Mouse (Mus musculus) hindbrain, embryonic 13.5 days (tissue): Measurements from ENCODE around the gene Arsb. TPM values are rescaled to one million over a fixed set of nuclear protein-coding genes. Genes with fewer than 3 reads are reported as not detected.
"Not testable (repeated sequence)": the region's sequence is repeated elsewhere in the genome, so short reads cannot be mapped to it uniquely, and the experiment has no call there.

Experiments used
- ATAC-seq: fragments of 200-750 bp; cut with Nextera tagmentation; 2 replicates; pipeline ENCODE4 v1.8.0; 2017; ENCODE audit warnings: moderate TSS enrichment; ENCODE audit not compliant: low FRiP score
- H3K27ac ChIP-seq: fragments of 300-500 bp; sonication (generic); 2 replicates; pipeline ENCODE4 v1.5.1; 2015; ENCODE audit warnings: inconsistent platforms, mild to moderate bottlenecking, moderate library complexity
- H3K27me3 ChIP-seq: fragments of 300-500 bp; sonication (generic); 2 replicates; pipeline ENCODE4 v1.6.1; 2015; ENCODE audit warnings: mild to moderate bottlenecking, inconsistent platforms
- H3K36me3 ChIP-seq: fragments of 300-500 bp; sonication (generic); 2 replicates; pipeline ENCODE4 v1.6.1; 2015; ENCODE audit warnings: mild to moderate bottlenecking, inconsistent platforms
- H3K4me1 ChIP-seq: fragments of 300-500 bp; sonication (generic); replicated peaks from 2 replicates; pipeline ENCODE4 v1.6.1; 2015; ENCODE audit warnings: inconsistent platforms
- H3K4me2 ChIP-seq: fragments of 300-500 bp; sonication (generic); 2 replicates; pipeline ENCODE4 v1.6.1; 2015; ENCODE audit warnings: inconsistent platforms, mild to moderate bottlenecking, moderate library complexity
- H3K4me3 ChIP-seq: fragments of 300-500 bp; sonication (generic); 2 replicates; pipeline ENCODE4 v1.5.1; 2015; ENCODE audit warnings: mild to moderate bottlenecking, inconsistent platforms
- H3K9ac ChIP-seq: fragments of 300-500 bp; sonication (generic); 2 replicates; pipeline ENCODE4 v1.6.1; 2015; ENCODE audit warnings: mild to moderate bottlenecking, inconsistent platforms
- H3K9me3 ChIP-seq: fragments of 300-500 bp; sonication (generic); 2 replicates; pipeline ENCODE4 v1.6.1; 2016; ENCODE audit warnings: inconsistent platforms
- WGBS: fragments of 180-500 bp; shearing (Covaris S2); methylation state at CpG from one replicate; pipeline ENCODE4 v1.1.7; 2015; 5-methylcytosine and 5-hydroxymethylcytosine counted together
- polyA plus RNA-seq: library from polyadenylated mRNA; unstranded; fragments of >200 nt; fragmentation: Nextera tagmentation; extraction: Ambion mirVana; gene quantifications from 2 replicates; pipeline ENCODE4 v1.2.1, GENCODE M21; 2015

Arsb gene
- polyA plus RNA-seq, 1 experiment from 2014 or later: 6.1 TPM

GRCm38 (mm10) chr13:93797011-93797600 lies 25.7 kb downstream of the Arsb start:
- no peak for ATAC-seq
- no peak overlapping the region for H3K27ac ChIP-seq
- no peaks in the 10 kb centered on the region for H3K4me1 ChIP-seq
- H3K4me2 ChIP-seq: no peak overlapping the region
- H3K9ac ChIP-seq: no peak overlapping the region
- no peaks in the 10 kb centered on the region for H3K9me3 ChIP-seq
- no peak overlapping the region for H3K4me3 ChIP-seq
- no peaks in the 10 kb centered on the region for H3K36me3 ChIP-seq
- H3K27me3 ChIP-seq: no peaks in the 10 kb centered on the region
- WGBS: 77% methylated on average over 5 of the region's 5 CpGs

GRCm38 (mm10) chr13:93810311-93810710 lies 38.9 kb downstream of the Arsb start:
- not testable (repeated sequence) for H3K36me3 ChIP-seq, H3K27ac ChIP-seq, H3K9ac ChIP-seq, H3K27me3 ChIP-seq, ATAC-seq, H3K4me1 ChIP-seq, H3K9me3 ChIP-seq, H3K4me3 ChIP-seq, H3K4me2 ChIP-seq
- WGBS: 81% methylated on average over 2 of the region's 2 CpGs

DNA sequence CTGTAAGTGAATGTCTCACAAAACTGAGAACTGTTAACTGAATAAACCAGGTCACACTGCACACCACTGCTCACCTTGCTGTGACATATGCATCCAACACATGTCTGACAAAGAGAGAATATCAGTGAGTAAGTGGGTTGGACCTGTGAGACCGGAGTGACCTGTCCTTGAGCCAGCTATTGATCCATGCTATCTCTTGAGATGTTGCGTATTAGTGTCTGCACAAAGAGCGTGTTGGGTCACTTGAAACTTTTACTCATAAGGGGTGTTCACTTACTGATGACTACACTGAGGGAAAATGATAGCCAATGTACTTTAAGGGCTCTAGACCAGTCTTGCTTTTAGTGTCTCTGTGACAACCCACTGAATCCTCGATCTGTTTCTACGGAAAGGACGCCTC lies 42.7 kb downstream of the Arsb start:
- Histone ChIP-seq H3K36me3 (no peaks in the 10 kb centered on the region), H3K27ac (no peak overlapping the region), H3K4me1 (no peaks in the 10 kb centered on the region), H3K27me3 (peaks cover 3% of the 10 kb centered on the region; the same call in 1 of the 2 replicates), H3K4me2 (no peak overlapping the region), H3K9ac (no peak overlapping the region), H3K9me3 (no peaks in the 10 kb centered on the region), H3K4me3 (no peak overlapping the region)
- ATAC-seq: no peak
- WGBS: 92% methylated on average over 6 of the region's 6 CpGs

DNA sequence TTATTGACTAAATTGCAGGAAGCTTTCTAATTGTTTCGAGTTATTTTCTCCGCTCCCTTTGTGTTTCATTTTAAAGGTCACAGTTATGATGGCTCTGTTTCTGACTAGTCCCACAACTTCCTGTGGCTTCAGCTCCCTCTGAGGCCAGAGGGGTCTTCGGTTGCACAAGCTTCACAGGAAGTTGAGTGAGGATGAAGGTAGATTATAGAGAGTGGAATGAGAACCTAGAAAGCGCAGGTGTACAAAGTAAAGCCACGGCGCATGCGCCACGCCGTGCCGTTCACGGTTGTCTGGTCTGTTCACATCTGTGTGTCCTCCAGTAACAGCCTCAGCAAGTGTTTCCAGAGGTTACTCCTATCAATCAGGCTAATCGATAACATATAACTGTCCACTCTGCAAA lies 43.2 kb downstream of the Arsb start:
- peaks cover 3% of the 10 kb centered on the region; the same call in 1 of the 2 replicates for H3K27me3 ChIP-seq
- no peak overlapping the region for H3K4me2 ChIP-seq
- H3K4me1 ChIP-seq: no peaks in the 10 kb centered on the region
- no peak overlapping the region for H3K9ac ChIP-seq
- no peaks in the 10 kb centered on the region for H3K9me3 ChIP-seq
- no peak for ATAC-seq
- 94% methylated on average over 12 of the region's 12 CpGs for WGBS
- no peak overlapping the region for H3K4me3 ChIP-seq
- no peaks in the 10 kb centered on the region for H3K36me3 ChIP-seq
- H3K27ac ChIP-seq: no peak overlapping the region

- Histone ChIP-seq H3K4me1 (no peaks in the 10 kb centered on the region), H3K27me3 (peaks cover 3% of the 10 kb centered on the region; the same call in 1 of the 2 replicates), H3K27ac (no peak overlapping the region), H3K4me3 (no peak overlapping the region), H3K9me3 (no peaks in the 10 kb centered on the region), H3K4me2 (no peak overlapping the region), H3K9ac (no peak overlapping the region), H3K36me3 (no peaks in the 10 kb centered on the region)
- 75% methylated on average over 11 of the region's 11 CpGs for WGBS
- ATAC-seq: no peak
Observed at GRCm38 (mm10) chr13:93815128-93815527, 43.7 kb downstream of the Arsb start.

DNA sequence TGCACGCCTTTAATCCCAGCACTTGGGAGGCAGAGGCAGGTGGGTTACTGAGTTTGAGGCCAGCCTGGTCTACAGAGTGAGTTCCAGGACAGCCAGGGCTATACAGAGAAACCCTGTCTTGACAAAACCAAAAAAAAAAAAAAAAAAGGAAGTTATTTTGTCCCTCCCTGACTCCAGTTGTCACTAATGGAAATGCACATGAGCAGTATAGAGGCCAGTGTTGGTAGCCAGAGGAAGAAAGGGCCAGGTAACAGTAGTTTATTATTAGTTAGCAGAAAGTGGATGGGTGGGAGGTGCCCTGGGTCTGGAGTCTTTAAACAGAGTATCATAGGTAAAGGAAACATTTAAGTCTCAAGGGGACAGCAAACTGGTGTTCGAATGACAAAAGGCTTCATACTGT lies 44.7 kb downstream of the Arsb start:
- Histone ChIP-seq H3K9ac (no peak overlapping the region), H3K4me1 (no peaks in the 10 kb centered on the region), H3K9me3 (no peaks in the 10 kb centered on the region), H3K27me3 (peaks cover 3% of the 10 kb centered on the region; the same call in 1 of the 2 replicates), H3K27ac (no peak overlapping the region), H3K36me3 (no peaks in the 10 kb centered on the region), H3K4me2 (no peak overlapping the region), H3K4me3 (no peak overlapping the region)
- no peak for ATAC-seq
- 92% methylated on average over 2 of the region's 2 CpGs for WGBS

GRCm38 (mm10) chr13:93816688-93817331 lies 45.4 kb downstream of the Arsb start:
- WGBS: 57% methylated on average over 9 of the region's 9 CpGs
- no peak overlapping the region for H3K4me2 ChIP-seq

GRCm38 (mm10) chr13:93820173-93820572 lies 48.7 kb downstream of the Arsb start:
- no peak overlapping the region for H3K9ac ChIP-seq
- ATAC-seq: no peak
- no peaks in the 10 kb centered on the region for H3K4me1 ChIP-seq
- H3K27me3 ChIP-seq: peaks cover 3% of the 10 kb centered on the region; the same call in 1 of the 2 replicates
- H3K9me3 ChIP-seq: no peaks in the 10 kb centered on the region
- no peaks in the 10 kb centered on the region for H3K36me3 ChIP-seq
- no peak overlapping the region for H3K4me3 ChIP-seq
- H3K27ac ChIP-seq: no peak overlapping the region
- WGBS: 91% methylated on average over 4 of the region's 4 CpGs
- H3K4me2 ChIP-seq: no peak overlapping the region

More at GRCm38 (mm10) chr13:93816688-93817331, 45.4 kb downstream of the Arsb start:
- no peak overlapping the region for H3K9ac ChIP-seq
- no peaks in the 10 kb centered on the region for H3K9me3 ChIP-seq
- no peaks in the 10 kb centered on the region for H3K36me3 ChIP-seq
- ATAC-seq: no peak
- H3K27me3 ChIP-seq: peaks cover 3% of the 10 kb centered on the region; the same call in 1 of the 2 replicates
- H3K4me3 ChIP-seq: no peak overlapping the region
- H3K27ac ChIP-seq: no peak overlapping the region
- no peaks in the 10 kb centered on the region for H3K4me1 ChIP-seq

DNA sequence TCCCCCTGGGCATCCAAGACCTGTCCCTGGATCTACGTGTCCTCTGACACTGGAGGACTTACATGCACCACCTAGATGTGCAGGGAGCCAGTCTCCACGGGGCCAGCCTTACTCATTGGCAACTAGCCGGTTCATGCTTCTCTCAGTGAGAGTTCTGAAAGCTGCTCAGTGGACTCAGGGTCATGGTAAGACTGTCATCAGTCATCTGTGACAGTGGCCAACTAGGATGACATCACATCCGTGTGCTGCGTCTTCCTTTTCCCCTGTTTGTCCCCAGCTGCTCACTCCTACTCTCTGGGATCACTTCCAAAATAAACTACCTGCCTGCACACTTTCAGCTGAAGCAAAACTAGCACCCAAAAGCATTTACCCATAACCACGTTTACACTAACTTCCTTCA lies 50.6 kb downstream of the Arsb start:
- no peak overlapping the region for H3K4me3 ChIP-seq
- 72% methylated on average over 6 of the region's 6 CpGs for WGBS
- H3K27me3 ChIP-seq: no peaks in the 10 kb centered on the region
- no peaks in the 10 kb centered on the region for H3K9me3 ChIP-seq
- H3K36me3 ChIP-seq: no peaks in the 10 kb centered on the region
- no peak overlapping the region for H3K4me2 ChIP-seq
- H3K4me1 ChIP-seq: no peaks in the 10 kb centered on the region
- no peak for ATAC-seq
- no peak overlapping the region for H3K9ac ChIP-seq
- no peak overlapping the region for H3K27ac ChIP-seq

GRCm38 (mm10) chr13:93825792-93826558 lies 54.5 kb downstream of the Arsb start:
- Histone ChIP-seq H3K27ac (no peak overlapping the region), H3K4me2 (no peak overlapping the region), H3K4me3 (no peak overlapping the region), H3K27me3 (no peaks in the 10 kb centered on the region), H3K9ac (no peak overlapping the region), H3K9me3 (no peaks in the 10 kb centered on the region), H3K4me1 (no peaks in the 10 kb centered on the region), H3K36me3 (no peaks in the 10 kb centered on the region)
- WGBS: 87% methylated on average over 7 of the region's 7 CpGs
- no peak for ATAC-seq

- Histone ChIP-seq H3K4me2 (no peak overlapping the region), H3K9ac (no peak overlapping the region), H3K36me3 (no peaks in the 10 kb centered on the region), H3K9me3 (0 out of 2 replicates have a peak, but pooled peaks cover 3% of the 10 kb centered on the region), H3K27me3 (no peaks in the 10 kb centered on the region), H3K4me3 (no peak overlapping the region), H3K27ac (no peak overlapping the region), H3K4me1 (no peaks in the 10 kb centered on the region)
- no peak for ATAC-seq
- WGBS: 72% methylated on average over 2 of the region's 2 CpGs
Observed at GRCm38 (mm10) chr13:93827745-93828144, 56.3 kb downstream of the Arsb start.

- Histone ChIP-seq H3K36me3 (no peaks in the 10 kb centered on the region), H3K4me3 (no peak overlapping the region), H3K4me1 (no peaks in the 10 kb centered on the region), H3K27ac (no peak overlapping the region), H3K9ac (no peak overlapping the region), H3K4me2 (no peak overlapping the region), H3K27me3 (no peaks in the 10 kb centered on the region), H3K9me3 (peaks cover 6% of the 10 kb centered on the region; the same call in 1 of the 2 replicates)
- ATAC-seq: no peak
- 75% methylated on average over 2 of the region's 2 CpGs for WGBS
Observed at GRCm38 (mm10) chr13:93829565-93830293, 58.3 kb downstream of the Arsb start.
